Mouse (Mus musculus): ENCODE data around the gene Foxp1. TPM values are rescaled to one million over a fixed set of nuclear protein-coding genes. Genes with fewer than 3 reads are reported as not detected.

Gene Foxp1
- total RNA-seq, 2 experiments from 2014 or later, result 69.8 to 75.1 TPM

- DNase-seq (ENCODE audit: low spot score in 2 of 2), result no peak
Measured at GRCm38 (mm10) chr6:99031321-99031903, 491.1 kb downstream of the Foxp1 start.

- no peak for DNase-seq (ENCODE audit: low spot score in 2 of 2)
Measured at GRCm38 (mm10) chr6:99030251-99030650, 492.3 kb downstream of the Foxp1 start.

GRCm38 (mm10) chr6:99029438-99029837 lies 493.1 kb downstream of the Foxp1 start:
- DNase-seq (ENCODE audit: low spot score in 2 of 2), result no peak

GRCm38 (mm10) chr6:99028989-99029305 lies 493.6 kb downstream of the Foxp1 start:
- no peak for DNase-seq (ENCODE audit: low spot score in 2 of 2)

- DNase-seq (ENCODE audit: low spot score in 2 of 2), result peak in 1 of 2 experiments; percentile 25
Measured at GRCm38 (mm10) chr6:99028161-99028988, 494.1 kb downstream of the Foxp1 start.

- DNase-seq (ENCODE audit: low spot score in 2 of 2), result peak in 1 of 2 experiments; percentile 19
Measured at GRCm38 (mm10) chr6:99027542-99028160, 494.9 kb downstream of the Foxp1 start.

GRCm38 (mm10) chr6:99026635-99027541 lies 495.6 kb downstream of the Foxp1 start:
- no peak for DNase-seq (ENCODE audit: low spot score in 2 of 2)

- no peak for DNase-seq (ENCODE audit: low spot score in 2 of 2)
Measured at GRCm38 (mm10) chr6:99026040-99026439, 496.5 kb downstream of the Foxp1 start.

GRCm38 (mm10) chr6:99024588-99024987 lies 497.9 kb downstream of the Foxp1 start:
- no peak for DNase-seq (ENCODE audit: low spot score in 2 of 2)

GRCm38 (mm10) chr6:99020570-99021444 lies 501.7 kb downstream of the Foxp1 start:
- no peak for DNase-seq (ENCODE audit: low spot score in 2 of 2)

GRCm38 (mm10) chr6:99019716-99020115 lies 502.8 kb downstream of the Foxp1 start:
- no peak for DNase-seq (ENCODE audit: low spot score in 2 of 2)

GRCm38 (mm10) chr6:99019266-99019665 lies 503.3 kb downstream of the Foxp1 start:
- DNase-seq (ENCODE audit: low spot score in 2 of 2), result no peak

GRCm38 (mm10) chr6:99013866-99014502 lies 508.5 kb downstream of the Foxp1 start:
- no peak for DNase-seq (ENCODE audit: low spot score in 2 of 2)

- DNase-seq (ENCODE audit: low spot score in 2 of 2), result no peak
Measured at GRCm38 (mm10) chr6:99013119-99013865, 509.2 kb downstream of the Foxp1 start.

GRCm38 (mm10) chr6:99011895-99012584 lies 510.5 kb downstream of the Foxp1 start:
- no peak for DNase-seq (ENCODE audit: low spot score in 2 of 2)

- no peak for DNase-seq (ENCODE audit: low spot score in 2 of 2)
Measured at GRCm38 (mm10) chr6:99009771-99010170, 512.8 kb downstream of the Foxp1 start.

- no peak for DNase-seq (ENCODE audit: low spot score in 2 of 2)
Measured at GRCm38 (mm10) chr6:99008565-99008964, 514.0 kb downstream of the Foxp1 start.

GRCm38 (mm10) chr6:99007542-99007941 lies 515.0 kb downstream of the Foxp1 start:
- no peak for DNase-seq (ENCODE audit: low spot score in 2 of 2)

Data from adrenal gland, postnatal 4 days (tissue).